Mouse (Mus musculus) myocyte (in vitro differentiated cells): Measurements from ENCODE around the gene Podn.

Experiments used
- CEBPB ChIP-seq: IDR thresholded peaks from 2 replicates; pipeline ENCODE4 v1.6.1; 2011; ENCODE audit warnings: mild to moderate bottlenecking, moderate library complexity; ENCODE audit not compliant: poor library complexity, insufficient read depth, severe bottlenecking
- E2F4 ChIP-seq: IDR thresholded peaks from one replicate; pipeline ENCODE4 v1.6.1; 2011; ENCODE audit warnings: mild to moderate bottlenecking, control low read depth, moderate library complexity; ENCODE audit not compliant: insufficient read depth
- MAX ChIP-seq: IDR thresholded peaks from one replicate; pipeline ENCODE4 v1.6.1; 2011; ENCODE audit warnings: low read depth, mild to moderate bottlenecking, control low read depth
- MYOD1 ChIP-seq, 3 experiments: IDR thresholded peaks; one replicate each; pipeline ENCODE4 v1.6.1; 2011; ENCODE audit warnings: control low read depth in 2 of 3, low read depth in 2 of 3, mild to moderate bottlenecking in 2 of 3, moderate library complexity in 1 of 3; ENCODE audit not compliant: insufficient read length in 2 of 3, control insufficient read depth in 1 of 3
- MYOG ChIP-seq, 3 experiments: IDR thresholded peaks; one replicate each; pipeline ENCODE4 v1.6.1; 2011; ENCODE audit warnings: control low read depth in 2 of 3, low read depth in 2 of 3, mild to moderate bottlenecking in 2 of 3; ENCODE audit not compliant: insufficient read length in 2 of 3, control insufficient read depth in 1 of 3, insufficient read depth in 1 of 3
- POLR2A ChIP-seq: IDR thresholded peaks from one replicate; pipeline ENCODE4 v1.6.1; 2011; ENCODE audit warnings: low read depth, mild to moderate bottlenecking, control low read depth, moderate library complexity; ENCODE audit not compliant: insufficient read length
- REST ChIP-seq: IDR thresholded peaks from one replicate; pipeline ENCODE4 v1.6.1; 2011; ENCODE audit warnings: mild to moderate bottlenecking, control low read depth, moderate library complexity; ENCODE audit not compliant: insufficient read depth, insufficient read length
- SRF ChIP-seq: IDR thresholded peaks from one replicate; pipeline ENCODE4 v1.6.1; 2011; ENCODE audit warnings: low read depth; ENCODE audit not compliant: control insufficient read depth, insufficient read length
- USF1 ChIP-seq: IDR thresholded peaks from one replicate; pipeline ENCODE4 v1.6.1; 2011; ENCODE audit warnings: low read depth, mild to moderate bottlenecking, control low read depth, moderate library complexity

- no peak for TF ChIP-seq E2F4
- no peak for TF ChIP-seq POLR2A
- no peak for TF ChIP-seq CEBPB
- no peak for TF ChIP-seq REST
- no peak for TF ChIP-seq MAX
- TF ChIP-seq USF1 = no peak
- TF ChIP-seq SRF = no peak
- TF ChIP-seq MYOG (IDR thresholded peaks at IDR 0.05; ENCODE audit: control insufficient read depth in 1 of 3, insufficient read depth in 1 of 3, insufficient read length in 2 of 3, low read depth in 2 of 3) = no peak
- no peak for TF ChIP-seq MYOD1 (IDR thresholded peaks at IDR 0.05; ENCODE audit: control insufficient read depth in 1 of 3, insufficient read length in 2 of 3, low read depth in 2 of 3)
Measured at GRCm38 (mm10) chr4:108066569-108066968, 29.7 kb downstream of the Podn start.
